Mouse (Mus musculus): ENCODE results near the gene Rapgef4. TPM values are rescaled to one million over a fixed set of nuclear protein-coding genes. Genes with fewer than 3 reads are reported as not detected.
A peak's percentile ranks its signal among the peaks of the same experiment; 100 is the strongest.

Rapgef4 gene
- total and polyA plus RNA-seq, 3 experiments: 15.3 to 38.9 (median 25.4) TPM

DNA sequence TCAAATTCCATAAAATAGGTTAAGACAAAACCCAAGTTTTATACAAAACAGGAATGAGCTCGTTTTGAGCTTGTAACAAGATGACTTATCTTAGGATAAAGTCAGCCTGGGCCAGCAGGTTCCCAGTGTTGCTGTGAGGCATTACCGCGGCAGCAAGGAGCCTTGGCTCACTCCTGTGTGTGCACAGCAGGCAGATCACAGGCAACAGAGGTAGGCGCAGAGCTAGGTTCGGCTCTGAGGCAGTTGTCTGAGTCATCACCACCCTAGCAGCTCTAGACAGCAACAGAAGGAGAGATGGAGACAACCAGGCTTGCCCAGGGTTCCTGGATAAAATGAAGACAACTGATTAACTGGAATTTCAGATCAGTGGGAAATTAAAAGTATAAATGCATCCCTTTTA is 35.0 kb downstream of the Rapgef4 start:
- H3K27me3 ChIP-seq (ENCODE audit: control insufficient read depth, insufficient read depth, low read length): no peaks in the 10 kb centered on the region
- H3K79me2 ChIP-seq (replicated peaks; ENCODE audit: control insufficient read depth, insufficient read depth, low read length): no peaks in the 10 kb centered on the region
- TF ChIP-seq POLR2A (IDR thresholded peaks at IDR 0.05; ENCODE audit: insufficient read depth, low read depth, low read length) (no peak), CTCF (IDR thresholded peaks at IDR 0.05) (no peak), EP300 (IDR thresholded peaks at IDR 0.05; ENCODE audit: insufficient read depth, low read depth, low read length) (no peak)
- intact Hi-C loops (cut with DNase I): no loop called here
- H3K27ac ChIP-seq: no peak overlapping the region
- H3K4me3 ChIP-seq: no peak overlapping the region
- WGBS: 39% methylated on average over 5 of the region's 5 CpGs
- H3K9ac ChIP-seq (ENCODE audit: low read depth, low read length): no peak overlapping the region
- H3K36me3 ChIP-seq (ENCODE audit: control insufficient read depth, insufficient read depth, low read length): no peaks in the 10 kb centered on the region
- DNase-seq: no peak
- no peaks in the 10 kb centered on the region for H3K4me1 ChIP-seq (ENCODE audit: control insufficient read depth, insufficient read depth, low read length)

DNA sequence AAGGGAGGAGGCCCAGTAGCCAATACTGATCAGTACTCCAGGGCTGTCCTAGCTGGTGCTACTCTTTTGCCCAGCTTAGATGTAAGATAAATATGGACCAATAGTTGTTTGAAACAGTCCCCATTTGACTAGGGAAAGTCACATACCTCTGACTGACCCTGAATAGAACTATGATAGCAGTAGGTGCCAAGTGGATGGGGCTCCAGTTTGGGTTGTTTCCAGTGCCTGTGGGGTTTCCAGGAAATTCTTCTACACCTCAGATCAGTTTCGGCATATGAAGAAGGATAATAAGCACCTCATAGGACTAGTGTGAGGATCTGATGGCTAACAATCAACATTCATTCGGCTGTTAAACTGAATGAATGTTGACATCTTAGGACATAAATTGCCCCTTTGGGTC is 36.1 kb downstream of the Rapgef4 start:
- Histone ChIP-seq H3K4me1 (ENCODE audit: control insufficient read depth, insufficient read depth, low read length) (no peaks in the 10 kb centered on the region), H3K4me3 (no peak overlapping the region), H3K79me2 (replicated peaks; ENCODE audit: control insufficient read depth, insufficient read depth, low read length) (no peaks in the 10 kb centered on the region), H3K27ac (no peak overlapping the region), H3K27me3 (ENCODE audit: control insufficient read depth, insufficient read depth, low read length) (no peaks in the 10 kb centered on the region), H3K36me3 (ENCODE audit: control insufficient read depth, insufficient read depth, low read length) (no peaks in the 10 kb centered on the region), H3K9ac (ENCODE audit: low read depth, low read length) (no peak overlapping the region)
- intact Hi-C loops (cut with DNase I): no loop called here
- TF ChIP-seq POLR2A (IDR thresholded peaks at IDR 0.05; ENCODE audit: insufficient read depth, low read depth, low read length) (no peak), CTCF (IDR thresholded peaks at IDR 0.05) (no peak), EP300 (IDR thresholded peaks at IDR 0.05; ENCODE audit: insufficient read depth, low read depth, low read length) (no peak)
- no peak for DNase-seq
- WGBS: 68% methylated on average over 2 of the region's 2 CpGs

- Histone ChIP-seq H3K4me3 (no peak overlapping the region), H3K36me3 (ENCODE audit: control insufficient read depth, insufficient read depth, low read length) (no peaks in the 10 kb centered on the region), H3K4me1 (ENCODE audit: control insufficient read depth, insufficient read depth, low read length) (no peaks in the 10 kb centered on the region), H3K27ac (no peak overlapping the region), H3K27me3 (ENCODE audit: control insufficient read depth, insufficient read depth, low read length) (no peaks in the 10 kb centered on the region), H3K9ac (ENCODE audit: low read depth, low read length) (no peak overlapping the region), H3K79me2 (replicated peaks; ENCODE audit: control insufficient read depth, insufficient read depth, low read length) (no peaks in the 10 kb centered on the region)
- no peak for DNase-seq
- WGBS: 78% methylated on average over 1 of the region's 1 CpGs
- intact Hi-C loops (cut with DNase I): no loop called here
- TF ChIP-seq EP300 (IDR thresholded peaks at IDR 0.05; ENCODE audit: insufficient read depth, low read depth, low read length) (no peak), CTCF (IDR thresholded peaks at IDR 0.05) (no peak), POLR2A (IDR thresholded peaks at IDR 0.05; ENCODE audit: insufficient read depth, low read depth, low read length) (no peak)
These were observed 37.7 kb downstream of the Rapgef4 start for GRCm38 (mm10) chr2:72018736-72019135.

- Histone ChIP-seq H3K27me3 (ENCODE audit: control insufficient read depth, insufficient read depth, low read length) (no peaks in the 10 kb centered on the region), H3K4me1 (ENCODE audit: control insufficient read depth, insufficient read depth, low read length) (no peaks in the 10 kb centered on the region), H3K79me2 (replicated peaks; ENCODE audit: control insufficient read depth, insufficient read depth, low read length) (no peaks in the 10 kb centered on the region), H3K36me3 (ENCODE audit: control insufficient read depth, insufficient read depth, low read length) (no peaks in the 10 kb centered on the region), H3K9ac (ENCODE audit: low read depth, low read length) (no peak overlapping the region), H3K4me3 (no peak overlapping the region), H3K27ac (no peak overlapping the region)
- WGBS: 93% methylated on average over 15 of the region's 15 CpGs
- intact Hi-C loops (cut with DNase I): no loop called here
- no peak for DNase-seq
- TF ChIP-seq EP300 (IDR thresholded peaks at IDR 0.05; ENCODE audit: insufficient read depth, low read depth, low read length) (no peak), CTCF (IDR thresholded peaks at IDR 0.05) (no peak), POLR2A (IDR thresholded peaks at IDR 0.05; ENCODE audit: insufficient read depth, low read depth, low read length) (no peak)
These were observed 39.7 kb downstream of the Rapgef4 start for GRCm38 (mm10) chr2:72020755-72021154.

GRCm38 (mm10) chr2:72021440-72021839 is 40.4 kb downstream of the Rapgef4 start:
- Histone ChIP-seq H3K4me1 (ENCODE audit: control insufficient read depth, insufficient read depth, low read length) (no peaks in the 10 kb centered on the region), H3K36me3 (ENCODE audit: control insufficient read depth, insufficient read depth, low read length) (no peaks in the 10 kb centered on the region), H3K27ac (no peak overlapping the region), H3K4me3 (no peak overlapping the region), H3K79me2 (replicated peaks; ENCODE audit: control insufficient read depth, insufficient read depth, low read length) (no peaks in the 10 kb centered on the region), H3K9ac (ENCODE audit: low read depth, low read length) (no peak overlapping the region), H3K27me3 (ENCODE audit: control insufficient read depth, insufficient read depth, low read length) (no peaks in the 10 kb centered on the region)
- TF ChIP-seq EP300 (IDR thresholded peaks at IDR 0.05; ENCODE audit: insufficient read depth, low read depth, low read length) (no peak), POLR2A (IDR thresholded peaks at IDR 0.05; ENCODE audit: insufficient read depth, low read depth, low read length) (no peak), CTCF (IDR thresholded peaks at IDR 0.05) (no peak)
- DNase-seq: no peak
- intact Hi-C loops (cut with DNase I): no loop called here
- 87% methylated on average over 5 of the region's 5 CpGs for WGBS

- H3K4me1 ChIP-seq (ENCODE audit: control insufficient read depth, insufficient read depth, low read length): no peaks in the 10 kb centered on the region
- no peaks in the 10 kb centered on the region for H3K79me2 ChIP-seq (replicated peaks; ENCODE audit: control insufficient read depth, insufficient read depth, low read length)
- H3K27ac ChIP-seq: no peak overlapping the region
- H3K4me3 ChIP-seq: no peak overlapping the region
- H3K9ac ChIP-seq (ENCODE audit: low read depth, low read length): no peak overlapping the region
- intact Hi-C loops (cut with DNase I): no loop called here
- no peak for DNase-seq
- no peaks in the 10 kb centered on the region for H3K27me3 ChIP-seq (ENCODE audit: control insufficient read depth, insufficient read depth, low read length)
- 67% methylated on average over 3 of the region's 3 CpGs for WGBS
- H3K36me3 ChIP-seq (ENCODE audit: control insufficient read depth, insufficient read depth, low read length): no peaks in the 10 kb centered on the region
- TF ChIP-seq CTCF (IDR thresholded peaks at IDR 0.05) (0 out of 2 replicates have a peak, but pooled peaks have one; percentile 7), POLR2A (IDR thresholded peaks at IDR 0.05; ENCODE audit: insufficient read depth, low read depth, low read length) (no peak), EP300 (IDR thresholded peaks at IDR 0.05; ENCODE audit: insufficient read depth, low read depth, low read length) (no peak)
These were observed 40.8 kb downstream of the Rapgef4 start for GRCm38 (mm10) chr2:72021845-72022244.

Data from heart, adult 2 months (tissue).